Mouse (Mus musculus) myocyte (in vitro differentiated cells): ENCODE data around the gene Lrrc14b.

Source experiments
- CEBPB ChIP-seq: IDR thresholded peaks from 2 replicates; pipeline ENCODE4 v1.6.1; 2011; ENCODE audit warnings: mild to moderate bottlenecking, moderate library complexity; ENCODE audit not compliant: poor library complexity, insufficient read depth, severe bottlenecking
- E2F4 ChIP-seq: IDR thresholded peaks from one replicate; pipeline ENCODE4 v1.6.1; 2011; ENCODE audit warnings: mild to moderate bottlenecking, control low read depth, moderate library complexity; ENCODE audit not compliant: insufficient read depth
- MAX ChIP-seq: IDR thresholded peaks from one replicate; pipeline ENCODE4 v1.6.1; 2011; ENCODE audit warnings: low read depth, mild to moderate bottlenecking, control low read depth
- MYOD1 ChIP-seq, 3 experiments: IDR thresholded peaks; one replicate each; pipeline ENCODE4 v1.6.1; 2011; ENCODE audit warnings: control low read depth in 2 of 3, low read depth in 2 of 3, mild to moderate bottlenecking in 2 of 3, moderate library complexity in 1 of 3; ENCODE audit not compliant: insufficient read length in 2 of 3, control insufficient read depth in 1 of 3
- MYOG ChIP-seq, 3 experiments: IDR thresholded peaks; one replicate each; pipeline ENCODE4 v1.6.1; 2011; ENCODE audit warnings: control low read depth in 2 of 3, low read depth in 2 of 3, mild to moderate bottlenecking in 2 of 3; ENCODE audit not compliant: insufficient read length in 2 of 3, control insufficient read depth in 1 of 3, insufficient read depth in 1 of 3
- POLR2A ChIP-seq: IDR thresholded peaks from one replicate; pipeline ENCODE4 v1.6.1; 2011; ENCODE audit warnings: low read depth, mild to moderate bottlenecking, control low read depth, moderate library complexity; ENCODE audit not compliant: insufficient read length
- POLR2AphosphoS2 ChIP-seq: IDR thresholded peaks from one replicate; pipeline ENCODE4 v1.6.1; 2011; ENCODE audit warnings: low read depth, control low read depth; ENCODE audit not compliant: insufficient read length
- TCF12 ChIP-seq: IDR thresholded peaks from one replicate; pipeline ENCODE4 v1.6.1; 2011; ENCODE audit warnings: mild to moderate bottlenecking, control low read depth; ENCODE audit not compliant: poor library complexity, insufficient read depth, severe bottlenecking
- USF1 ChIP-seq: IDR thresholded peaks from one replicate; pipeline ENCODE4 v1.6.1; 2011; ENCODE audit warnings: low read depth, mild to moderate bottlenecking, control low read depth, moderate library complexity

DNA sequence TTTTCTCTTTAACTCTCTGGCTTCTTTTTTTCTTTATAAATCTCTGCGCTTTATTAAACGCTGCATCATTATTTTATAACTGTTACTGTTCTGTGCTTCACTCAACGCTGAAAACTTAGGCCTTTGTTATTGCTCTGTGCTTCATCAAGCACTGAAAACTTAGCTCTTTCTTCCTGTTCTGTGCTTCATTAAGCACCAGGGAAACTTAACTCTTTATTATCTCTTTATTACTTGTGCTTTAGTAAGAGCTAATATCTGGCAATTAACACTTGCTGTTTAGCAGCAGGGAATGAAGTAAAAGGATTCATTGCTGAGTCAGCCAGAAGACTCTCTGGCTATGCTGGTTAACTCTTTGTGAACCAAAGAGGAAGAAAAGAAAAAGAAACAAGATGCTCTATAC is 18.5 kb upstream of the Lrrc14b start:
- TF ChIP-seq TCF12 (no peak), USF1 (no peak), POLR2A (no peak), MYOG (IDR thresholded peaks at IDR 0.05; ENCODE audit: control insufficient read depth in 1 of 3, insufficient read depth in 1 of 3, insufficient read length in 2 of 3, low read depth in 2 of 3) (no peak), MYOD1 (IDR thresholded peaks at IDR 0.05; ENCODE audit: control insufficient read depth in 1 of 3, insufficient read length in 2 of 3, low read depth in 2 of 3) (no peak), MAX (no peak), E2F4 (no peak), CEBPB (no peak), POLR2AphosphoS2 (no peak)
